9 mouse cellular contexts compared by ENCODE assay signal in the genomic region with DNA sequence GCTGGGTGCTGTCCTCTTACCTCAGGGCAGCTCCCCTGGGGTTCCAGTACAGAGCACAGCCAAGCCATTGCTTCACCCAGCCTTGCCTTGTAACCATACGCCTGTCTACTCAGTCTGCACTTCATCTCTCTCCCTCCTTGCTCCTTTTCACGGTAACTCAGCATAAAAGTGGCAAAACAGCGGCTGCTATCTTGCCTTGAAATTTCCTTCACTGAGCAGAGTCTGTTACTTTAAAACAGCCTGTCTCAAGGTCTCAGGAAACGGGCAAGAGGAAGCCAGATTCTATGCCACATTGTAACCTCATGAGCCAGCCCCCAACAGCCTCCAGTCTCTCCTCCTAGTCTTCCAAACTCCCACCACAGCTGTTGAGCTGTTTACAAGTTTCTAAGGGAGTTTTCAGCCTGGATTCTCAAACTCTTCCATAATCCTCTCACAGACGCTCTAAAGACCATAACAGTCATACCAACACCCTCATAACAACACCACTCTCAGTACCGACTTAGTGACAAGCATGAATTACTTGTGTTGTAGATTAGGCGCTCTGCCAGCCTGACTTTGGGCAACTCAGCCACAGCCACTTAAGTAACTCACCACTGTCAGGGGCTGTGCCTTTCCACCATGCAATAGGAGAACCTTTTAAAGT. TPM values are rescaled to one million over a fixed set of nuclear protein-coding genes. Genes with fewer than 3 reads are reported as not detected.
DNase-seq lines count a peak whose midpoint lies in the region; ATAC-seq lines count a peak whose summit lies in the region.
"Had no signal": no experiment of that assay in that cellular context is flagged by ENCODE, and none has a peak within 500 bp of the region (broad histone marks: within the 10 kb centered on the region; RNA-seq: fewer than 3 reads in every experiment).

No protein-coding gene starts in this region.

- no peak overlapping the region for H3K9ac ChIP-seq in kidney, embryonic 15.5 days
- H3K9ac ChIP-seq in liver, embryonic 13.5 days: no peak overlapping the region
- no peak overlapping the region for H3K9ac ChIP-seq in stomach, embryonic 14.5 days (replicated peaks; ENCODE audit: low read depth, low read length)

- no peaks in the 10 kb centered on the region for H3K27me3 ChIP-seq in kidney, embryonic 15.5 days
- H3K27me3 ChIP-seq in liver, embryonic 13.5 days: no peaks in the 10 kb centered on the region
- no peaks in the 10 kb centered on the region for H3K27me3 ChIP-seq in stomach, embryonic 14.5 days (ENCODE audit: control insufficient read depth, insufficient read depth, low read length)
- H3K27me3 ChIP-seq: Patski had no signal

- no peak overlapping the region for H3K4me3 ChIP-seq in kidney, embryonic 15.5 days (replicated peaks)
- H3K4me3 ChIP-seq in liver, embryonic 13.5 days (replicated peaks): no peak overlapping the region
- no peak overlapping the region for H3K4me3 ChIP-seq in stomach, embryonic 14.5 days (ENCODE audit: low read depth, low read length)

- H3K4me1 ChIP-seq in kidney, embryonic 15.5 days: peaks cover 2% of the 10 kb centered on the region; the same call in 1 of the 2 replicates
- H3K4me1 ChIP-seq in liver, embryonic 13.5 days (replicated peaks): peaks cover 13% of the 10 kb centered on the region; the same call in 1 of the 2 replicates
- H3K4me1 ChIP-seq in stomach, embryonic 14.5 days (ENCODE audit: control insufficient read depth, insufficient read depth, low read length): no peaks in the 10 kb centered on the region

- H3K36me3 ChIP-seq in kidney, embryonic 15.5 days: peaks cover 20% of the 10 kb centered on the region
- H3K36me3 ChIP-seq in liver, embryonic 13.5 days: peaks cover 16% of the 10 kb centered on the region
- peaks cover 8% of the 10 kb centered on the region for H3K36me3 ChIP-seq in stomach, embryonic 14.5 days (ENCODE audit: control insufficient read depth, insufficient read depth, low read length)

- 41% methylated on average over 7 of the region's 7 CpGs for WGBS in kidney, embryonic 15.5 days
- WGBS in liver, embryonic 13.5 days (ENCODE audit: insufficient replicate concordance): 21% methylated on average over 7 of the region's 7 CpGs
- WGBS in stomach, embryonic 14.5 days: 41% methylated on average over 7 of the region's 7 CpGs

- no peak for ATAC-seq in kidney, embryonic 15.5 days (replicated peaks; ENCODE audit: low FRiP score)
- peak; percentile 43; the same call in 1 of the 2 replicates for ATAC-seq in liver, embryonic 13.5 days (ENCODE audit: low read depth)
- ATAC-seq in stomach, embryonic 14.5 days (ENCODE audit: insufficient number of reproducible peaks, insufficient read depth, low FRiP score, low read depth): no peak
- no peak for ATAC-seq in activated CD4-positive, CD25-positive, alpha-beta regulatory T cell, adult 4 months
- ATAC-seq: Patski had no signal

- peak overlapping the region; percentile 45 for H3K27ac ChIP-seq in kidney, embryonic 15.5 days
- H3K27ac ChIP-seq in liver, embryonic 13.5 days: peak overlapping the region; percentile 53
- H3K27ac ChIP-seq in stomach, embryonic 14.5 days (ENCODE audit: low read length): peak overlapping the region; percentile 58; the same call in 1 of the 2 replicates

- H3K9me3 ChIP-seq in kidney, embryonic 15.5 days (replicated peaks): no peaks in the 10 kb centered on the region
- H3K9me3 ChIP-seq in liver, embryonic 13.5 days (replicated peaks): no peaks in the 10 kb centered on the region
- no peaks in the 10 kb centered on the region for H3K9me3 ChIP-seq in stomach, embryonic 14.5 days (ENCODE audit: control insufficient read depth, low read depth, low read length)

- no peak overlapping the region for H3K4me2 ChIP-seq in kidney, embryonic 15.5 days
- no peak overlapping the region for H3K4me2 ChIP-seq in liver, embryonic 13.5 days
- H3K4me2 ChIP-seq in stomach, embryonic 14.5 days (replicated peaks; ENCODE audit: low read depth, low read length): no peak overlapping the region

- DNase-seq in kidney, adult 11 months: no peak
- DNase-seq in heart, adult 18-20 months: peak; percentile 54 to 67
- no peak for DNase-seq in liver, embryonic 13.5 days
- no peak for DNase-seq in ovary, postnatal 36 days (ENCODE audit: low spot score)
- no peak for DNase-seq in urinary bladder, adult 2 months (ENCODE audit: low spot score)

RNA-seq across cellular contexts. Expression of gene Il22ra2, which starts 8.6 kb away (rescaled TPM):
- polyA plus RNA-seq in kidney, embryonic 15.5 days (2015; fragmentation: Nextera tagmentation; extraction: Ambion mirVana): not detected in 2 replicates
- 1 to 10 TPM in 1 of 2 experiments, not detected in 1; 2.7 TPM for total RNA-seq in heart, adult 18-20 months (2021)
- polyA plus RNA-seq in liver, embryonic 13.5 days (2015; fragmentation: Nextera tagmentation; extraction: Ambion mirVana): 0.05 TPM in 2 replicates
- not detected in 2 replicates for polyA plus RNA-seq in stomach, embryonic 14.5 days (2014; fragmentation: Nextera tagmentation; extraction: Ambion mirVana)
- polyA plus RNA-seq in urinary bladder, adult 2 months (2012; rRNA removed): 0.03 TPM in 1 of 2 replicates, not detected in the other
- not detected for polyA plus RNA-seq in activated CD4-positive, CD25-positive, alpha-beta regulatory T cell, adult 4 months (2017; shearing (Covaris generic))
- polyA plus RNA-seq: Patski had no signal

RNA-seq across cellular contexts. Expression of gene Ifngr1, which starts 21.5 kb away (rescaled TPM):
- polyA plus RNA-seq in kidney, embryonic 15.5 days (2015; fragmentation: Nextera tagmentation; extraction: Ambion mirVana): 54.0 and 58.1 TPM in 2 replicates
- 10 to 100 TPM; 48.1 to 56.9 TPM for total RNA-seq in heart, adult 18-20 months (2021)
- 40.0 and 43.8 TPM in 2 replicates for polyA plus RNA-seq in liver, embryonic 13.5 days (2015; fragmentation: Nextera tagmentation; extraction: Ambion mirVana)
- 69.1 and 73.1 TPM in 2 replicates for polyA plus RNA-seq in stomach, embryonic 14.5 days (2014; fragmentation: Nextera tagmentation; extraction: Ambion mirVana)
- polyA plus RNA-seq in urinary bladder, adult 2 months (2012; rRNA removed): 64.8 and 65.9 TPM in 2 replicates
- 100 to 1,000 TPM; 280 to 446 TPM for polyA plus RNA-seq in activated CD4-positive, CD25-positive, alpha-beta regulatory T cell, adult 4 months (2017; shearing (Covaris generic))

Comparison
In these comparisons a context has a peak if more than half of its experiments do, and no peak if none do; other contexts are left out.
1. DNase-seq: peak in heart, adult 18-20 months (2 of 2); none in kidney, adult 11 months (single experiment), liver, embryonic 13.5 days (single experiment), ovary, postnatal 36 days (single experiment) and urinary bladder, adult 2 months (single experiment).
2. Peak in every context shown above with its lines, with median percentiles within 50 percentile points of each other: H3K27ac ChIP-seq.